Mouse (Mus musculus) midbrain, embryonic 14.5 days (tissue): Measurements from ENCODE around the gene Slc25a28. TPM values are rescaled to one million over a fixed set of nuclear protein-coding genes. Genes with fewer than 3 reads are reported as not detected.

Experiments
- ATAC-seq: fragments of 200-750 bp; cut with Nextera tagmentation; 2 replicates; pipeline ENCODE4 v1.8.0; 2017; ENCODE audit warnings: moderate number of reproducible peaks, moderate library complexity; ENCODE audit not compliant: low FRiP score, low TSS enrichment
- DNase-seq: peaks from one replicate; pipeline ENCODE4 v3.0.0-alpha.2; 2015
- H3K27ac ChIP-seq: fragments of 300-500 bp; sonication (generic); replicated peaks from 2 replicates; pipeline ENCODE4 v1.5.1; 2014; ENCODE audit warnings: mild to moderate bottlenecking, low read depth, low read length, moderate library complexity
- H3K27me3 ChIP-seq: fragments of 300-500 bp; sonication (generic); 2 replicates; pipeline ENCODE4 v1.6.1; 2014; ENCODE audit warnings: low read length, control low read depth, mixed read lengths; ENCODE audit not compliant: control insufficient read depth, insufficient read depth
- H3K36me3 ChIP-seq: fragments of 300-500 bp; sonication (generic); 2 replicates; pipeline ENCODE4 v1.6.1; 2014; ENCODE audit warnings: low read length, control low read depth; ENCODE audit not compliant: control insufficient read depth, insufficient read depth
- H3K4me1 ChIP-seq: fragments of 300-500 bp; sonication (generic); 2 replicates; pipeline ENCODE4 v1.6.1; 2014; ENCODE audit warnings: mild to moderate bottlenecking, antibody characterized with exemption, low read length, control low read depth; ENCODE audit not compliant: control insufficient read depth, insufficient read depth
- H3K4me2 ChIP-seq: fragments of 300-500 bp; sonication (generic); 2 replicates; pipeline ENCODE4 v1.6.1; 2014; ENCODE audit warnings: mild to moderate bottlenecking, low read length, moderate library complexity
- H3K4me3 ChIP-seq: fragments of 300-500 bp; sonication (generic); replicated peaks from 2 replicates; pipeline ENCODE4 v1.5.1; 2014; ENCODE audit warnings: low read depth, low read length
- H3K9ac ChIP-seq: fragments of 300-500 bp; sonication (generic); replicated peaks from 2 replicates; pipeline ENCODE4 v1.6.1; 2014; ENCODE audit warnings: mild to moderate bottlenecking, low read length, moderate library complexity
- H3K9me3 ChIP-seq: fragments of 300-500 bp; sonication (generic); 2 replicates; pipeline ENCODE4 v1.6.1; 2016; ENCODE audit warnings: low read length, control low read depth, mixed read lengths; ENCODE audit not compliant: control insufficient read depth
- whole genome bisulfite sequencing: fragments of 180-500 bp; shearing (Covaris S2); extraction: QIAGEN DNeasy Blood & Tissue Kit; methylation state at CpG from one replicate; pipeline ENCODE4 v1.1.7; 2014; 5-methylcytosine and 5-hydroxymethylcytosine counted together
- polyA plus RNA-seq: library from polyadenylated mRNA; unstranded; fragments of >200 nt; fragmentation: Nextera tagmentation; extraction: Ambion mirVana; gene quantifications from 2 replicates; pipeline ENCODE4 v1.2.1, GENCODE M21; 2014

The Slc25a28 gene
- polyA plus RNA-seq, 1 experiment from 2014 or later: 10.8 TPM

DNA sequence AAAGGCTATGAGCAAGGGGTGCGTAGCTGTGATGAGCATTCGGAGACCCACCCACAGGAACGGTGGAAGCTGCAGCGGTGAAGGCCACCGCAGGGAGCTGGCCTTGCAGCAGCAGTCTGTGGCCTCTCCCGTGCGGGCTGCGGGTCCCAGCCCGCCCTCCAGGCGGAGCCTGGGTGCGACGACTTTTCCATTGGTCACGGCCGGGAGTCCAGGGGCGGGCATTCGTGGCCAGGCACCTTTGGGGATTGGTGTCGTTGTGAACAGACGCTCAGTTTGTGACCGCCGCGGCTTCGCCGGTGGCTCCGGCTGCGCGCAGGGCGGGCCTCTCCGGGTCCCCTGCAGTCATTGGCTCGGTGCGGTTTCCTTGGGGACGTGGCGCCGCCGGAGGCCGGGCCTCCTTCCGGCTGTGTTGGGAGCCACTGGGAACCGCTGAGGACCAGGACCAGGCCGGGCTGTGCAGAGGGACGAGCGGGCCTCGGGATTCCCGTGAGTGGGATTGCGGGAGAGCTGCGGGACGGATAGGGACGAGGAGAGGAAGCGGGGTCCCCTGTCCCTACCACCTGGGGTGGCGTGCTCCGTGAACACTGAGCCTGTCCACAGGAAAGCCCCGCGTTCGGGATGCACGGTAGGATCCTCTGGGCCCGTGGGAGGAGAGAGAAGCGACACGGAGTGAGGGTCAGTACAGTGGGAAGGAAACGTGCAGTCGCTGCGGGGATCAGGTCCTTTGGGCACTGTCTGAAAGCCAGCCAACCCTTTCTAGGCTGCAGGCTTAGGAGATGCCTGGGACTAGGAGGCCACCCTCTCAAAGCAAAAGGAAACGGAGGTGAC, 15.0 kb upstream of the Slc25a28 start, which contains the start of gene Entpd7:
TSS of gene Entpd7 (plus strand) at position 254 of the 828 bp plus-strand sequence.
- Histone ChIP-seq H3K27me3 (no peaks in the 10 kb centered on the region), H3K9me3 (no peaks in the 10 kb centered on the region), H3K4me3 (peak within 1 kb of the TSS; percentile 61), H3K4me1 (0 out of 2 replicates have a peak, but pooled peaks cover 2% of the 10 kb centered on the region), H3K36me3 (no peaks in the 10 kb centered on the region), H3K27ac (peak within 1 kb of the TSS; percentile 71), H3K9ac (peak within 1 kb of the TSS; percentile 87), H3K4me2 (peak within 1 kb of the TSS; percentile 84)
- under 1% methylated on average over 60 of the region's 60 CpGs for WGBS
- peak; percentile 98 for ATAC-seq
- DNase-seq: peak; percentile 96

DNA sequence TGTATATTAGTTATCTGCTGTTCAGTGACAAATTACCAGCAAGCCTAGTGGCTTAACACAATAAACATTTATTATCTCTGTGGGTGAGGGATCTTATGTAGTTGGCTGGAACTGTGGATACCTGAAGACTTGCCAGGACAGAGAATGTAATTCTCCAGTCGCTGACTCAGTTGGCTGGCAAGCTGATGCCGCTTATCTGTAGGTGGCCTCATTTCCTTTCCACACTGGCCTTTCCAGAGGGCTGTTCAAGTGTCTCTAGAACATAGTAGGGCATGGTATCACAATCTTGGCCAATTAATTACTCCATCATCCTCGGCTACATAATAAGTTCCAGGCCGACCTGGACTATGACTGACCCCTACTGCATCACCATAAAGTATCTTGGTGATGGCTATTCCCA, 6.9 kb upstream of the Slc25a28 start:
- Histone ChIP-seq H3K27me3 (no peaks in the 10 kb centered on the region), H3K4me1 (0 out of 2 replicates have a peak, but pooled peaks cover 1% of the 10 kb centered on the region), H3K4me3 (no peak overlapping the region), H3K9ac (no peak overlapping the region), H3K4me2 (no peak overlapping the region), H3K27ac (no peak overlapping the region), H3K36me3 (no peaks in the 10 kb centered on the region), H3K9me3 (no peaks in the 10 kb centered on the region)
- WGBS: 89% methylated on average over 4 of the region's 4 CpGs
- no peak for DNase-seq
- ATAC-seq: no peak

DNA sequence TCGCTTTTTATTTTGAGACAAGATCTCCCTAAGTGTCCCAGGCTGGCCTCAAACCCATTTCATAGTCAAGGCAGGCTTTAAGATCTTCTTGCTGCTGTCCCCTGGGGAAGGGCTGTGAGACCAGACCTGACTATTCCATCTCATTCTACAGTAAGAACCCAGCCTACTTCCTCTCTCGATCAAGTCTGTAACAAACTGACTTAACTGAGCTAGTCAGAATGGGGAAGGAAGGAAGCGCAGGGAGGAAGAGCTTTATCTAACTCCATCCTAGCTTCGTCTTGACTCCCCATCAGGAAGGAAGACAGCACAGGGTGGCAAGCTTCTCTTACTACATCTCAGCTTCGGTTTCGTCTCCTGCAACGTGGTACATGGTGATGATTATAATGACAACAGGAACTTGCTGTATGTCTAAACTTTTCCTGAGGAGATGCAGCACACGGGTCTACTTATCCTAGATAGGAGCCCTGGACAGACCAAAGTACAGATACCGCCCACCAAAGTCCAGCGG, 4.8 kb upstream of the Slc25a28 start:
- Histone ChIP-seq H3K9me3 (no peaks in the 10 kb centered on the region), H3K4me1 (0 out of 2 replicates have a peak, but pooled peaks cover 9% of the 10 kb centered on the region), H3K27me3 (no peaks in the 10 kb centered on the region), H3K27ac (no peak overlapping the region), H3K4me2 (no peak overlapping the region), H3K4me3 (no peak overlapping the region), H3K9ac (no peak overlapping the region), H3K36me3 (no peaks in the 10 kb centered on the region)
- no peak for ATAC-seq
- no peak for DNase-seq
- WGBS: 86% methylated on average over 10 of the region's 10 CpGs

DNA sequence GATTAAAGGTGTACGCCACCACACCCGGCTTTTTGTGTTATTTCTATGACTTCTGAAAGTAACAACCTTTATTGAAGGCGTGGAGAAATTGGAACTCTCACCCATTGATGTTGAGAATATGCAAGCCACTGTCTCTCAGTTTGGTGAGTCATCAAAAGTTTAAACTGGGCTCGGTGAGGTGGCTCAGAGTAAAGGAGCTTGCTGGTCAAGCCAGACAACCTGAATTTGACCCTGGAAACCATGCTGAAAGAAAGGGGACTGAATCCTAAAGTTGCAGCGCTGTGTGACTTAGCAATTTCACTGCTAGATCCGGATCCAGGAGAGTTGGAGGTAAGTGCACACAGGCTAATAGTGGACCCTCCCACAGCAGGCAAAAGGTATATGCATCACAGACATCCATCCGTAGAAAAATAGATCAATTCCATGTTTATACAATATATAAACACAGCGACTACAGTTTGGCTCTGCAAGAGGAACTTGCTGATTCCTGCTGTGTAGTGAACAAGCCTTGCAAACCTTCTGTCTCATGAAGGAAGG, 3.9 kb upstream of the Slc25a28 start:
- Histone ChIP-seq H3K9me3 (no peaks in the 10 kb centered on the region), H3K36me3 (no peaks in the 10 kb centered on the region), H3K4me2 (no peak overlapping the region), H3K27me3 (no peaks in the 10 kb centered on the region), H3K27ac (no peak overlapping the region), H3K9ac (no peak overlapping the region), H3K4me1 (peaks cover 12% of the 10 kb centered on the region), H3K4me3 (no peak overlapping the region)
- 83% methylated on average over 8 of the region's 8 CpGs for WGBS
- ATAC-seq (no peak), DNase-seq (no peak)

DNA sequence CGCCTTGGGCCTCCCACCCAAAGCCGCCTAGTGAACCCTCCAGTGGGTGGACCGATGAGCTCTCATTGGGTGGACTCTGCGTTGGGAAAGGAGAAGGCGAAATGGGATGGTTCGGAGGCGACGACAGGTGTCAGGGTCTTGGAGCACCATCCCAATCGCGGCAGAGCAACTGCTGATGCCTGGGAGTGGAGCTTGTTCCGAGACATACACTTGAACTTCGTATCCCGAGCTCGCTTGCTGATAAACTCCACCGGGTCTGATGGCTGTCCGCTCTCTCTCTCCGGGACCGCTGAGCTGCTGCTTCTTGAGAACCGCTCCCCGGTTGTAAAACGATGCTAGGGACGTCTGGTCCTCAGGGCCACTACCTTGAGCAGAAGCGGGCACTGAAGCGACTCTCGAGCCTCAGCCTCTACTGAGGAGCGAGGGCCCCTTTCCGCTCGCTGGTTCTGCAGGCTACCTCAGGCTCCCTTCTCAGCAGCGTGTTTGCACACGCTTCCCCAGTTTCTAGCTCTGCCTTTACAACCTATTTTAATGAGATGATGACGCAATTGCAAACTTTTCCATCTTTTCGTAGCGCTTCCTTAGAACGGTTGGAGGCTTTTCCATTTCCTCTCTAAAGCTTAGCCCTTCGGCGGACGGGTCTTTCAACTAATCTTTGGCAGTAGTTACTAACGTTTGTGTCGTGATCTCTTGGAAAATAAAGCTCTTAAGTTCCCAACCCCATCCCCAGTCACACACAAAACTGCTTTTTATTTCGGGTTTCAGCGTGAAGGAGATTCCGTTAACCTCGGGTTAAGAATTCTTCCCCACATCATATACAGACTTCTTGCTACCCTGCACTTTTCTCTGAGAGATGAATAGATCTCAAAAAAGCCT, 1.1 kb upstream of the Slc25a28 start:
- H3K36me3 ChIP-seq: no peaks in the 10 kb centered on the region
- H3K27me3 ChIP-seq: no peaks in the 10 kb centered on the region
- DNase-seq (peak; percentile 65), ATAC-seq (no peak)
- peak overlapping the region; percentile 94 for H3K27ac ChIP-seq
- peaks cover 20% of the 10 kb centered on the region for H3K4me1 ChIP-seq
- no peaks in the 10 kb centered on the region for H3K9me3 ChIP-seq
- peak overlapping the region; percentile 88 for H3K4me3 ChIP-seq
- WGBS: under 1% methylated on average over 43 of the region's 43 CpGs
- peak overlapping the region; percentile 92 for H3K4me2 ChIP-seq
- peak overlapping the region; percentile 56 for H3K9ac ChIP-seq

DNA sequence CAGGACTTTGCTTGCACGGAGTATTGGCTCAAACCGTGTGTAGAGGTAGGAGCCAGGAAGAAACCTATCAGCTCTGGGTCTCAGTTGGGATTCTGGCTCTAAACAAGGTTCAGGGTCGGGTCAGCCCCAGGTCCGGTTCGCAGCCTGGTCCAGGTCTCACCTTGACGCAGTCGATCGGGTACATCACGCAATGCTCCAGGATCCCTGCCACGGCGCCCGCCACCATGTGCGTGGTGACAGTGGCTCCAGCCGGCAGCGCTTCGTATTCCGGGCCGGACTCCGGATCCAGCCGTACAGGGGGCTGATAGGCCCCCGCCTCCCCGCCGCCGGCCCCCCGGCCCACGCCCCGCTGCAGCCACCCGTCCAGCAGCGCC, 378 bp downstream of the Slc25a28 start:
- Histone ChIP-seq H3K9me3 (no peaks in the 10 kb centered on the region), H3K9ac (peak overlapping the region; percentile 92), H3K27me3 (no peaks in the 10 kb centered on the region), H3K4me3 (peak overlapping the region; percentile 88), H3K27ac (peak overlapping the region; percentile 78), H3K4me2 (peak overlapping the region; percentile 82), H3K36me3 (0 out of 2 replicates have a peak, but pooled peaks cover 2% of the 10 kb centered on the region), H3K4me1 (peaks cover 20% of the 10 kb centered on the region)
- ATAC-seq (peak; percentile 27), DNase-seq (peak; percentile 60)
- WGBS: 0% methylated on average over 29 of the region's 29 CpGs

DNA sequence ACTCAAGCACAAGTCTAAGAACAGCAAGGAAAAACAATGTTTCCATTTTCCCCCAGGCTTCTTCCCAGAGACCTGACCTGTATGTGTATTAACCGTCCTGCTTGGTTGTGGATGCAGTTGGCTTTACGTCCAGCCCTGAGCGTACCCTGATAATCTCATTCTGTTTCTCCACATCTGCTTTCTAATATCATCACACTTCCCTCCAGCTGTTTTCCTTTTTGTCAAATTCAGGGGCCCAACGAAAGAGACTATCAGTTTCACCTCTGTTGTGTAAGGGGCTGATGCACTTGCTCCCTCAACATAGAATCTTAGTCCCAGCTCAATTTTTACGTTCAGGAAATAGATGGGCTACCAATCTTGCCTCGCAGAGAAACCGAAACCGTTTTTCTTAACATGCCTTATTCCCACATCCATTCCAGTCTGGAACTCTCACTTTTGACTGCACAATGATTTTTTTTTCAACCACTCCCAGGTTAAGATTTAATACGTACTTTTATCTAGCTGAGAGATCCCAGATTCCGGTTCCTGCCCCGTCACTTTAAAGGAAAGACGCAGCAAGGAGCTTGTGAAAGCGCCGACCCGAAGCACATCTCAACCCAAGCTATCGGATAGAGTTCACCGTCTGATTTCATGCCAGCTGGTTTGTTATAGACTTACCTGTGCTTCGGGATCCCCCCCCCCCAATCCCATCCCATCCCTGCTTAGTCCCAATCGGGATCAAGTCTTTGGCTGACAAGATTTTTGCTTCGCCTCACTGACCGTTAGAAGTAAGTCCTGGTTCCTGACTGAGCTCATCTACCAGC, 967 bp downstream of the Slc25a28 start:
- Histone ChIP-seq H3K27me3 (no peaks in the 10 kb centered on the region), H3K9me3 (no peaks in the 10 kb centered on the region), H3K9ac (peak overlapping the region; percentile 92), H3K36me3 (0 out of 2 replicates have a peak, but pooled peaks cover 2% of the 10 kb centered on the region), H3K4me2 (peak overlapping the region; percentile 82), H3K4me3 (peak overlapping the region; percentile 88), H3K27ac (no peak overlapping the region), H3K4me1 (peaks cover 20% of the 10 kb centered on the region)
- no peak for DNase-seq
- no peak for ATAC-seq
- WGBS: 11% methylated on average over 21 of the region's 21 CpGs

DNA sequence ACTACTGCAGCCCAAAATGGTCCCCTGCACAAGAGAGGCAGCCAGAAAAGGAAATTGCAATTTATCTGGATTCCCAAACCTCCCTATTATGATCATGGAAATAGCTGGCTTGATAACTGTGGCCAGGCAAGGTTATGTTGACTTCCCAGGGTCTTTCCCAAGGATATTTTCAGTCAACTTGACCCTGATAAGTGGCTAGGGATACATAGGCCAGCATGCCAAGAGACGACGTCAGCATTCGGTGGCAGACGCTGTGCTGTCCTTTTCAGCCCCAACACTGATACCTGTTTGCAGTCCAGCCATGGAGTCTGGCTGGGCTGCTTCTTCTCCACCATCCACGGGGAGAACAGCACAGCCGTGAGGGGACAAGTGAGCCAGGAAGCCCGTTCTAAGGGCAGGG, 3.6 kb downstream of the Slc25a28 start:
- Histone ChIP-seq H3K36me3 (peaks cover 2% of the 10 kb centered on the region; the same call in 1 of the 2 replicates), H3K27me3 (no peaks in the 10 kb centered on the region), H3K4me1 (peaks cover 15% of the 10 kb centered on the region), H3K27ac (no peak overlapping the region), H3K9me3 (no peaks in the 10 kb centered on the region), H3K4me3 (no peak overlapping the region), H3K9ac (no peak overlapping the region), H3K4me2 (no peak overlapping the region)
- no peak for DNase-seq
- no peak for ATAC-seq
- 86% methylated on average over 7 of the region's 7 CpGs for WGBS
